Comparison of ENCODE assay signal across 27 mouse cellular contexts in the genomic region with DNA sequence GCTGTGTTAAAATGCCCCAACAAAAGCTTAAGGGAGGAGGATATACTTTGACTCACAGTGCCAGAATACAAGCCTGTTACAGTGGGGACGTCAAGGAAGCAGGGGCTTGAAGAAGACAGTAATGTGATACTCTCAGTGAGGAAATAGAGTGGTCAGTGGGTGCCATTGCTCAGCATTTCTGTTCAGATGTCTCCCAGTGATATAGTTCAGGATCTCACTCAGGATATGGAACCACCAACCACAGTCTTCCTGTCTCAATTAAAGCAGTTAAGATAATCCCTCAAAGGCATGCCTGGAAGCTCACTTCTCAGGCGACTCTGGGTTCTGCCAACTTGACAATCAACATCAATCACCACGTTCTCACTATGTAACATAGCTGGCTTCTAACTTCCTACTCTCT.
"Had no signal": no experiment of that assay in that cellular context is flagged by ENCODE, and none has a peak within 500 bp of the region (broad histone marks: within the 10 kb centered on the region; RNA-seq: fewer than 3 reads in every experiment).

No protein-coding gene starts in this region.

- H3K36me3 ChIP-seq: heart, embryonic 10.5 days; heart, embryonic 13.5 days; heart, embryonic 15.5 days; hindbrain, embryonic 10.5 days; hindbrain, embryonic 12.5 days; intestine, embryonic 15.5 days; kidney, embryonic 15.5 days; limb, embryonic 13.5 days; limb, embryonic 15.5 days had no signal

- H3K27ac ChIP-seq: gastrocnemius, adult 2 months; heart, embryonic 10.5 days; heart, embryonic 13.5 days; heart, embryonic 15.5 days; hindbrain, embryonic 10.5 days; hindbrain, embryonic 12.5 days; hindbrain, embryonic 14.5 days; intestine, embryonic 15.5 days; kidney, embryonic 15.5 days; kidney, postnatal 0 days; limb, embryonic 13.5 days; limb, embryonic 15.5 days had no signal

- H3K4me2 ChIP-seq: heart, embryonic 13.5 days; heart, embryonic 15.5 days; hindbrain, embryonic 12.5 days; hindbrain, embryonic 14.5 days; intestine, embryonic 15.5 days; kidney, embryonic 15.5 days; limb, embryonic 13.5 days; limb, embryonic 15.5 days had no signal

- DNase-seq: gastrocnemius, adult 2 months; gastrocnemius, postnatal 10 days; gastrocnemius, postnatal 25 days; heart, adult 18-20 months; heart, postnatal 14 days; heart, postnatal 36 days; kidney, adult 2 months; kidney, adult 9 months; kidney, postnatal 14 days; kidney, postnatal 36 days; layer of hippocampus, adult 9-11 months; layer of hippocampus, postnatal 36 days; left cerebral cortex, postnatal 4 days had no signal

- H3K9ac ChIP-seq: heart, embryonic 13.5 days; heart, embryonic 15.5 days; hindbrain, embryonic 12.5 days; hindbrain, embryonic 14.5 days; intestine, embryonic 15.5 days; kidney, embryonic 15.5 days; limb, embryonic 13.5 days; limb, embryonic 15.5 days had no signal

- H3K9me3 ChIP-seq: heart, embryonic 10.5 days; heart, embryonic 15.5 days; hindbrain, embryonic 10.5 days; hindbrain, embryonic 12.5 days; intestine, embryonic 15.5 days; kidney, embryonic 15.5 days; limb, embryonic 15.5 days had no signal

- H3K27me3 ChIP-seq: heart, embryonic 13.5 days; heart, embryonic 15.5 days; hindbrain, embryonic 12.5 days; intestine, embryonic 15.5 days; kidney, embryonic 15.5 days; limb, embryonic 13.5 days; limb, embryonic 15.5 days had no signal

- ATAC-seq: hindbrain, embryonic 16.5 days; inflammation-experienced regulatory T-cells, adult 6 months; intestine, embryonic 15.5 days; intestine, postnatal 0 days had no signal

- H3K4me3 ChIP-seq: gastrocnemius, adult 2 months; heart, embryonic 10.5 days; heart, embryonic 13.5 days; heart, embryonic 15.5 days; hindbrain, embryonic 10.5 days; hindbrain, embryonic 12.5 days; intestine, embryonic 15.5 days; kidney, embryonic 15.5 days; limb, embryonic 13.5 days; limb, embryonic 15.5 days had no signal

- H3K4me1 ChIP-seq: intestine, embryonic 15.5 days had no signal
